Mouse (Mus musculus) liver (tissue): ENCODE measurements around the gene Nmt1.

Experiments
- DNase-seq: peaks from one replicate; pipeline ENCODE4 v3.0.0-alpha.2; 2020; ENCODE audit warnings: mixed read lengths

The Nmt1 gene

GRCm38 (mm10) chr11:103006286-103007000, 21.5 kb upstream of the Nmt1 start:
- DNase-seq: no peak

DNA sequence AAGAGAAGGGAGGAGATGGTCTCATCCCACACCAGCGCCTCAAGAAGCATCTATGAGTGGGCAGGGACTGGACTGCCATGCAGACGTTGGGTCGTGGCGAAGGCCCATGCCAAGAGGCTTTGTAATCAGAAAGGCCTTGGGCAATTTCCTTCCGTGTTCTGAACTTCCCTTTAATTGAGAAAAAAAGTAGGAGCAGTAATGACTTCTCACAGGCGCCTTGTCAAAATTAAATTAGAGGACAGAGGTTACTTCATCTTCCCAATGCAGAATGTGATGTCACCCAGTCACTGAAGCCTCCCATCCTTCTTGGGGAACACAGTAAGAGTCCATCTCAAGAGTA, 21.0 kb upstream of the Nmt1 start:
- DNase-seq: no peak

DNA sequence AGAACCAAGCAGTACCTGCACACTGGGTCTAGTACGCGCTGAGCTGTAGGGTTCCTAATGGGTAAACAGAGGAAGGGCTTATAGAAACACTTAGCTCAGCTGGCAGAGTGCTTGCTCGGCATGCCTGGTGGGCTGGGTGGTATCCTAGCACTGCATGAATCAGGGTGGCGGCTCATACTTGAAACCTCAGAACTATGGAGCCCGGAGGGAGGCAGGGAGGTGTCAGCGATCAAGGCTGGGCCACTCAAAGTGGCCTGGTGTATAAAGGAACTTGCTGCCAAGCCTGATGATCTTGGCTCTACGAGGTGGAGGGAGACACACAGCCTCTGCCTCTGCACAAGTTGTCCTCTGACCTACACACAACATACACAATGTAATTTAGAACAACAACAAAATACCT, 19.4 kb upstream of the Nmt1 start:
- no peak for DNase-seq

DNA sequence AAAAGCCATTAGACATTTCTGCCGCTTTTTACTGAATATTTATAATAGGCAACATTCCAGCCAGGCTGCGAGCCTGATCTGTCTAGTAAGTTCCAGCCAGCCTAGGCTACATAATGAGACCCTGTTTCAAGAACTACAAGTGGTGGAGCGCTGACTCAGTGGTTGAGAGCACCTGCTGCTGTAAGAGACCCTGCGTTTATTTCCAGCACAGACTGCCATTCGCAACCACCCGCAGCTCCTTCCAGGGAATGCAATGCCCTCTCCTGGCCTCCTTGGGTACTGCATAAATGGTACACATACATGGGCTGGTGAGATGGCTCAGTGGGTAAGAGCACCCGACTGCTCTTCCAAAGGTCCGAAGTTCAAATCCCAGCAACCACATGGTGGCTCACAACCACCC, 18.8 kb upstream of the Nmt1 start:
- peak; percentile 46 for DNase-seq

DNA sequence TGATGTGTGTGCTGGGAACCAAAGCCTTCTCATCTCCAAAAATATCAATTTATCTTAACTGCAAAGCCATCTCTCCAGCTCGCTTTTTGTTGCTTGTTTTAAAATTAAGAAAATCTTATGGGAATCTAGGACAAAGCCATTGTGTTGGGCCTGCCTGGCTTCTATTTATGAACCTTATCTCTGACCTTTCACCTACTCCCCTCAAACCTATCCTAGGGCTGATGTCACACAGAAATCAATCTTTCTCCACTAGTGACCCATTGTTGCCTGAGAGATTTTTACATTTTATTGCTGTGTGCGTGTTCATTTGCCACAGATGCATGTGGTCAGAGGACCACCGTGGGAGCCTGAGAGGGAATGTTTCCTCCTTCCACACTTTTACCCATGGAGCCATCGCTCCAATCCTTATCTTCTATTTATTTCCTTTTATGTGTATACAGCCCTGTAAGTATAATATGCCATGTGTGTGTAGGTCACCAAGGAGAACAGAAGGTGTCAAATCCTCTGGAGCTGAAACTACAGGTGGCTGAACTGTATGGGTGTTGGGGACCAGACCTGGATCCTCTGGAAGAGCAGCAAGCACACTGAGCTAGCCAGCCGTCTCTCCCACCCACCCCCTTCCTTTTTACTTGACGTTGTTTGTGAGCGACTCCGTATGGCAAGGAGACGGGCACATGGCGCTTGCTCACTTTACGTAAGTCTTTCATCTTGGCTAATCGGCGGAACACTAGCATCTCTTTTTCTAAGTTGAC, 17.4 kb upstream of the Nmt1 start:
- DNase-seq: no peak

GRCm38 (mm10) chr11:103011206-103011497, 16.8 kb upstream of the Nmt1 start:
- no peak for DNase-seq

DNA sequence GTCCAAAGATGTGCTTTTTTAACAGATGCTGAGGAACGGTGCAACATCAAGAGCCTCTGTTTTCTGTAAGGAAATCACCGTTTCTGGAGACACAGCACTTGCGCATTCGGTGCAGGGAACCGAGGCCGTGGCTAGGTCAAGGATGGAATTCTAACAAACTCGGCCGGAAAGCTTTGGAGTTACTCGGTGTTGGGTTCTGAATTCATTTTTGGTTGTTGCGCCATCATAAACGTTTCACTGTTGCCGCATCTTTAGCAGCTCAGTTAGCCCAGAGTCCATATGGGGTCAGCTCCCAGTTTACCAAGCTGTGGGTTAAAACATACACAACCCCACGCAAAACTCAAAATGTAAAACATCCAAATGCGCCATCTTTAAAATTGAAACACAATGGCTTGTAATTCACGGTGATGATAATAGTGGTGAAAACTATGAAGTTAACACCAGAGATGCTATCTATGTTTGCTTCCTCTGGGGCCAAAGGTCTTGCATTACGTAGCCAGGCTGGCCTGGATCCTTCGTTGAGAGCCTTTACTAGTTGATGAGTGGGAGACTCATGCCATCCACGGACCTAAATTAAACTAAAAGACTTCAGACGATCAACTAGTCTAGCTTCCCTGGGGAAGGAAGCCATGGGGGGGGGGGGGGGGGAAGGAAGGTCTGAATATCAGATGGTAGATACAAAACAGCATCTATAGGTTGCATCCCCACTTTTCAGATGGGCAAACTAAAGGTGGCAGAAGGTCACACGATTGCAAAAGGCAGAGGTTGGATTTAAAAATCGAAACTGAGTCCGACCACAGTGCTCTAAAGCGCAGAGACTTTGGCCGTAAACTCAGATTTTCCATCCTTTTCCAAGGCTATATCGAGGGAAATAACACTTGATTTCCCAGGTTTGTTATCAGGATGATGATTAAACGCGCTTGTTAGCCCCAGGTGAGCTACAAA, 11.8 kb upstream of the Nmt1 start:
- no peak for DNase-seq

GRCm38 (mm10) chr11:103016930-103017329, 11.1 kb upstream of the Nmt1 start:
- peak; percentile 98 for DNase-seq

- no peak for DNase-seq
These were observed 10.3 kb upstream of the Nmt1 start for GRCm38 (mm10) chr11:103017661-103018060.

- DNase-seq: no peak
These were observed 9.1 kb upstream of the Nmt1 start for GRCm38 (mm10) chr11:103018860-103019259.

GRCm38 (mm10) chr11:103019325-103019724, 8.7 kb upstream of the Nmt1 start:
- no peak for DNase-seq

DNA sequence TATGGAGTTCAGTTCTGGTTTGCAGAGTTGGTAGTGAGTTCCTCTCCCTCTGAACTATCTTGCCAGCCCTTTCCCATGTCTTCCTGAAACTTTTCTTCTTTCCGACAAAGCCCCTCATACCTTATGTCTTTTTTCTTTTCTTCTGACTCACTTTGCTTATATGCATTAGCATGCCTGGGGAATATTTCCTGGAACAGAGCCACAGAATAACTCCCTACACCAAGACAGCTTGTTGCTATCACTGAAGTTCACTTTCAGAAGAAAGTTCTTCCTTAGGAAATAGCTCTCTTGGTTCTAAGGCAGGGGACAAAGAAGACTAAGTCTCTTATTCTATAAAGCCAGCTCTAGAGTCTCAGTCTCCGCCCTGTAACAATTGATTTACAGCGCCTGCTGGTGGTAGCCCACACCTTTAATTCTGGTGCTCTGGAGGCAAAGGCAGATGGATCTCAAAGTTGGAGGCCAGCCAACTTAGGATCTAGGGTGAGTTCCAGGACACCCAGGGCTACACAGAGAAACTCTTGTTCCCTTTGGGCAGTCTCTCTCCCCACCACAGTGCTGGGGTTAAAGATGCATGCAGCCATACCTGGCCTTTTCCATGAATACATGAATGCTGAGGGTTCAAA, 7.2 kb upstream of the Nmt1 start:
- DNase-seq: no peak

DNA sequence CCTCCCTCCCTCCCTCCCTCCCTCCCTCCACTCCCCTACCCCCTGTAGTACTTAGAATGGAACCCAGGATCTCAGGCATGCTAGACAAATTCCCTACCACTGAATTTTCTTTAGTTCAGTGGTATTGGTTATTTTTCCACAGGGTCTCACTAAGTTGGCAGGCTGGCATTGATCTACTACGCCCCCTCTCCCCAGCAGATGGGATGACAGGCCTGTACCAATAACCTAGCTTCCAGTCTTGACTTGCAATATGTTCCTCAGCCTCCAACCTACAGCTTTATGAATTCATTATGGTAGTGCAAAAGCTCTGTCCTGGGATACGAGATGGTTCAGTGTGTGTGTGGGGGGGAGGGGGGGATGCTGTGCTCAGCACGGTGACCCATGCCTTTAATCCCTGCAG, 4.0 kb upstream of the Nmt1 start:
- no peak for DNase-seq

DNA sequence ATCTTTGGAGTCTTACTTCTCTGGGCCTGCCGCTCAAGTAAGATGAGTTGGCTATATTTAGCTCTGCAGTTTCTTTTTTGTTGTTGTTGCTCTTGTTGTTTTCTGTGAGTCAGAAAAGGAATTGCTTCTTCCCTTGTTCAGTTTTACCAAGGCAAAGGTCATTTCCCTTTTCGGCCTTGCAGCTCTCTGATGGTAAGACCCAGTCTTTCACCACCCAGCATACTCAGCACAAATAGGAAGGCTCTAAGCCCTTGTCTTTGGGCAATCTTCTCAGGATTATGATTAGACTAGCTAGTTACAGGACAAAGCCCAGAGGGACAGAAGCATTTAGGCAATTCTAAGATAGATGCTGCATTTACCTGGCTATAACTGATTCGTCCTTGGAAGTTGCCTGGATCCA, 1.1 kb upstream of the Nmt1 start:
- no peak for DNase-seq

GRCm38 (mm10) chr11:103027570-103028175, 317 bp upstream of the Nmt1 start:
- DNase-seq: no peak

GRCm38 (mm10) chr11:103033030-103033429, 5.0 kb downstream of the Nmt1 start:
- DNase-seq: no peak

- no peak for DNase-seq
These were observed 7.0 kb downstream of the Nmt1 start for GRCm38 (mm10) chr11:103035007-103035406.

DNA sequence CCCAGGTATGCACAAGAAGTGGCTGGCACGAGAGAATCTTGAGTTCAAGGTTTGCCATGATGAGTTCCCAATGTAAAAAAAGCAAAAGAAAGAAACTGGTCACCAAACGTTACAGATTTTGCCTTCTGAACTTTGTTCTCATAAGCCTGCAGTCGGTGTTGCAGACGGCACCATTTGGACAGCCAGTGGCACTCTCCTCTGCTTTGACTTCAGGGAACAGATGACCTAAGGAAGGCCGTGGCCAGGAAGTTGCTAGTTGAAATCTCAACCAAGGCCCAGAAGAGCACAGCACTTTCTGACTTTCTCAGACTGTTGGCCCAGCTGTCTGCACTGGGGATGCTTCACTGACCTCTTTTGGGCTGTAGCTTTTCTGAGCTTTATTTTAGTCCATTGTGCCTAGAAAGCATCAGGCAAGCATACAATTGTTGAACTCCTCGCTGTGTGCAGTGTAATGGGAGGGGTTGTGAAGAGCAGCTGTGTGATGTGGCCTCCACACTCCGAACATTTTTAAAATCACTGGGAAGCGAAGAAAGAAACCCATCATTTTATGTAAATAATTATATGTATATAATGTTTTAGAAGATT, 9.0 kb downstream of the Nmt1 start:
- DNase-seq: no peak

GRCm38 (mm10) chr11:103038037-103038436, 10.0 kb downstream of the Nmt1 start:
- DNase-seq: no peak

GRCm38 (mm10) chr11:103042828-103043227, 14.8 kb downstream of the Nmt1 start:
- DNase-seq: no peak

DNA sequence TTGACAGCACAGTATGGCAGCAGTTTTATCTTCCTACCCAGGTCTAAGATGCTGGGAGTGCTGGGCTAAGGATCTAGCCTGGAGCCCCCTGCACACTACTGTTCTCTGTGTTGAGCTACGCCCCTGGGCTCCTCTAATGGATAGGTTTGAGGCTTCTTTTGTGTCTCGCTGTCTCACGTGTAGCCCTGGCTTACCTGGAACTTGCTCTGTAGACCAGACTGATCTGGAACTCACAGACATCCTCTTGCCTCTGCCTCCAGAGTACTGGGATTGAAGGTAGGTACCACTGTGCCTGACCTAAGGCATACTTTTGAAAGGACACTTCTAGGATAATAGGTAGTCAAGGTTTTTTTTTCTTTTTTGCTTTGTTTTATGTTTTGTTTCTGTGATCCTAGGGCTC, 16.0 kb downstream of the Nmt1 start:
- DNase-seq: no peak

GRCm38 (mm10) chr11:103046286-103046685, 18.3 kb downstream of the Nmt1 start:
- DNase-seq: no peak
